Mouse (Mus musculus) layer of hippocampus, adult 9-11 months (tissue): Measurements from ENCODE around the gene Slc35e2.

Experiments used
- DNase-seq: peaks from one replicate; pipeline ENCODE4 v3.0.0; 2022

The Slc35e2 gene

DNA sequence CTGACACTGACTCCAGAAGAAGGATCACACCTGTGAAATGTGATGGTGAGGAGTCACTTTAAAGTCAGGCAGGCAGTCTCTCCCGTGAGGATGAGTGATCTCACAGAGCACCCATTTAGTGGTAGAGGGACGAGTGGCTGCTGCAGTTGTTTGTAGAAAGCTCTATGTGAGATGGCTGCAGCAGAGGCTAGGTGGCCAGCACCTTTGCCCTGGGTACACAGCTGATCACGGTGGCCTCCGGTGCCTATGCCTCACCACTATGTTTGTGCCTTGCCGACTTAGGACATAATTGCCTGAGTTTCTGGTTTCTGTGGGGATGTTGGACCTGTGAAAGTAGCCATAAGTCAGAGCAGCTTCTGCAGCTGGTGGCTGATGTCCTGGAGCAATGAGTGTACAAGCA, 23.5 kb upstream of the Slc35e2 start:
- no peak for DNase-seq

DNA sequence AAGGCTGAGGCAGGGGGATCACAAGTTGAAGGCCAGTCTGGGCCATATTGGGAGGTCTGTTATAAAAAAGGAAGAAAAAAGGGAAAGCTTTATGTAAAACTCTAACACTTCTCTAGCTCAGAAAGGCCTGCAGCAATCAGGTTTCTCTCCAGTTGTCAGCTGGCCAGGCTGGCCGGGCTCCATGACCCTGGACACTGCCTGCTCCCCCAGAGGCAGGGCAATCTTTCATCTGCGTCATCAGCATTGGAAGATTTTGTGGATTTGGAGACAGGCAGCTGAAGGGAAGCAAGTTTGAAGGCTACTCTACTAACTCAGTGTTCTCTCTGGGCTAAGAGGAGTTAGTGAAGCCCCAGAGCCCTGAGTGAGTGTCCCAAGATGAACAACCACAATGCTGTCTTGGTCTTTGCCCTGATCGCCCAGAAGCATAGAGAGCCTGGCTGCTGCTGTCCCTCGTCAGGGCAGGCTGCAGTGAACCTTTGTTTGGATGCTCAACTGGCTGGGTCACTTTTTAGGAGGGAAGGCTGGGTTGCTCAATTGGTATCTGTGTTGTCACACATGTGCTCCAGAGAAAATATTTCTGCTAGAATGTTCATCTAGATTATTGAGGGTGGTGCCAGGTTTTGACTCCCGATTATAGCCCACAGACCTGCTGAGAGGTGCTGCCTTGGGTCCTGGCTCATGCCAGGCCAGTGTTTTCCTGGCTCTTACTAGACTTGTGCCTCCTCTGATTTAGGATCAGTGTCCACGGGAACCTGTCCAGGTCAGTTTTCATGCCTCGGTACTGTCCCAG, 22.7 kb upstream of the Slc35e2 start:
- no peak for DNase-seq

DNA sequence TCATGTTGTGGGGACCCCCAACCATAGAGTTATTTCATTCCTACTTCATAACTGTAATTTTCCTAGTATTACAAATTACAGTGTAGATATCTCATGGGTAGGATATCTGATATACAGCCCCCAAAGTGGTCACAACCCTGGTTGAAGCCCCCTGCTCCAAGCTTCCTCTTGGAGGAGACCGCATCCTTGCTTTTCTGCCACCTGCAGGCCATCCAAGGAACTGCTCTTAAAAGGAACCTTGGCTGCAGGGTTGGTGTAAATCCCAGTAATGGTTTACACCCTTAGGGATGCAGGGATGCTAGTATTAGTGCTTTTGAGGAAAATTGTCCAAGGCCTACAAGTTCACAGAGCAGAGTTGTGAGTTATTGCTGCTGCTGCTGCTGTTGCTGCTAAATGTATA, 20.8 kb upstream of the Slc35e2 start:
- no peak for DNase-seq

DNA sequence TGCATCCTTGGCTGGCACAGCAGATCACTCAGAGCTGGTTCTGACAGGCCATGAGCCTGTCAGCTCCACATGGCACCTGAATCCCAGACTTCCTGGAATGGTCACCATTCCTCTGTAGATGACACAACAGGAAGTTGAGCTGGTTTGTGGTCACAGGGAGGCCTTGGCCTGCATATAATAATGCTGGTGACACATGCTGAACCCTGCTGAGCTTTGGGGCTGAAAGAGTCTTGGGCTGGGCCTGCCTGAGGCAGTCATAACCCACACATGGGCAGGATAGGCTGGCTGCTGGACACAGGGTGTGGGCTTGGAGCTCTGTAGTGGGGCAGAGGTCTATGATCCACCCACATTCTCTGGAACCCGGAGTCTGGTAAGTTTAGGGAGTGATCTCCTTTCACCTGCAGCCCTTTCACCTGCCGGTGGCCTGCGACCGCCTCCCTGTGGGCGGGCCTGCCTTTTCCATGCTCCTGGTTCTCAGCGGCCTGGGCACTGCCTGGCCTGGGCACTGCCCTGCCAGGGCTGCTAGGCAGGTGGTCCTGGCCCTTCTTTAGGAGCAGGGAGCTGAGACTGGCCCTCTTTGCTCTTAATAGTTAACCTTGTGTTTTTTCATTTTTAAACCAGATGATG, 18.8 kb upstream of the Slc35e2 start:
- DNase-seq = no peak

DNA sequence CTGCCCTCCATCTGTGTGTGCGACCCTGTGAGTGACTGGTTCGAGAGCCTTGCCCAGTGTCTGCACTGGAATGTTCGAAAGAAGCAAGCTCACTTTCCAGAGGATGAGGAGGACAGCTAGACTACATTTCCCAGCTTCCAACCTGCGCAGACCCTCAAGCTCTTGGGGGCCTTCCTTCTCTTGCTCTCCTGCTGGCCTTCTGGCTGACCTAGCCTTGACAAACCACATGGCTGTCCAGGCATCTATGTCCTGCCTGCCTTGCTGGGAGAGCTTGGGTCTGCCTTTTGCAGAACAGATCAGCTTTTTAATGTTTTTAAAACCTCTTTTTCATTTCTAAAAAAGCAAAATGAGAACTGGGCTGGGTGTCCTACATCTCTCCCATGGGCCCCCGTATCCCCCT, 11.9 kb upstream of the Slc35e2 start:
- no peak for DNase-seq

DNA sequence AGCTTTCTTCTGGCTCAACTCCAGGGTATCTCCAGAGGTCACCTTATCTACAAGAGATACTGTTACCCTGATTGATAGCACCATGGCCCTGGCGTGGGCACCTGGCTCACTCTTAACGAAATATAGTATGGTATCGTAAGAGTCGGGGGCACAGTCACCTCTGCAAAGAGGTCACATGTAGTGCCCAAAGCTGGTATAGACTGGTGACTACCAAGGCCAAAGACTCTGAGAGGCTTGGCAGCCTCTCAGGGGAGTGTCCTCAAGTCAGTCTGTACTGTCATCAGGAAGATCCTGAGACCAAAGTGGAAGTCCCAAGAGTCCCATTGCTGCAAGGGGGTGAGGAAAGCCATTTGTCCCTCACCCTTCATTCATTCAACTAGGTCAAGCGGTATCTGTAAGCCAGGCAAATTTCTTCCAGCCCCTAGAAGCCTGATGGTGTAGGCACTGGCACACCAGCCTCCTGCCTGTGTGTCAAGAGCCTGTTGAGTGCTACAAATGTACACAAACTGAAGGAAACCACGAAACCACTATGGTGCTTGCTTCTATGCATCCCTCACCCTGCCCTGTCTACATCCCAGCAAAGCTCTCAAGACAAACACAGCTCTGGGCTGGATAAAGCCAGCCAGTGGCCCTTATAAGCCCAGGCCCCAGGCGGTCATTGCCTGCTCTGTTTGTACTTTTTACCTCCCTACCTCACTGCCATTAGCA, 10.1 kb upstream of the Slc35e2 start:
- DNase-seq = no peak

DNA sequence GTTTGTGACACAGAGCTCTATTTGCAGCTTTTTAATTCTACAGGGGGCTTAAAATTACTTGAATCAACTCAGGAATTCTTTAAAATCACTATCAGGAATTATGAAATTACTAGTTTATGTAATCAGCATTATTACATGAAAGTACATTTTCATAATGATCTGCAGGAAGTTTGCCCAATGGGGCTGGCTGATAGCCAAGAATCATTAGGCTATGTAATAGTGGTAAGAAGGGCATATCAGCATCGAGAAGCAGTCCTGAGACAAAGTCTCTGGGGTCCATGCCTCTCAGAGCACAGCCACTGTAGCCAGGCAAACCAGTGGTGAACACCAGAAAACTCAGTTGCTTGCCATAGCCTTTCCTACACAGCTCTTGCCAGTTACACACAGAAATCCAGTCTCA, 7.4 kb upstream of the Slc35e2 start:
- DNase-seq = no peak

DNA sequence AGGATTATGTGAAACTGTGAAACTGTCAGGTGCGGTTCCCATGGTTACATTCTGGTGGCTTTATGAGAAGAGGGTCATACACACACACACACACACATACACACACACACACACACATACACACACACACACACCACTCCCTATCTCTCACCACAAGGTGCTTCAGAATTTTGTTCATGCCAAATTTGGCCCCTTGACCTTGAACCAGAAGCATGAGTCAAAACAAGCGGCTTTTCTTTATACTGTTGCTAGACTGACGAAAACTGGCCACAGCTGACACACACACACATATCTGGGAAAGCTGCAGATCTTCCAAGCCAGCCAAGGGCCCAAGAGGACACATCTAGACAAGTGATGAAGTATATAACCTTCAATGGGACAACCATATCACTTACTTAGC, 5.4 kb upstream of the Slc35e2 start:
- no peak for DNase-seq

DNA sequence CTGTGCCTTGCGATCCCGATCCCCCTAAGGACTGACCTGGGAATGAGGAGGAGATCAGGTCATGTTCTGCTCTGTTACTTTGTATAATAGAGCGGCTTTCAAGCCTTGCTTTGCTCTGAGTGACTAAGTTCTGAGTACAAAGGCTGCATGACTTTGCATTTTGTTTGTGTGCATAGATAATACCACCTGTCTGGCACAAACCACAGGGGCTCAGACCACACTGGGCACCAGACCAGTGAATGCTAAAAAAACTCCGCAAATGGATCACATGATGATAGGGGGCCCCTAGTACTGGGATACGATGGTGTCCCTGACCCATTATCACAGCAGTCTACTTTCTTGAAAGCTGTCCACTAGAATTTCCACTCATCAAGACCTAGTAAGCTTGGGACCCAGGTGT, 4.6 kb upstream of the Slc35e2 start:
- DNase-seq = no peak

DNA sequence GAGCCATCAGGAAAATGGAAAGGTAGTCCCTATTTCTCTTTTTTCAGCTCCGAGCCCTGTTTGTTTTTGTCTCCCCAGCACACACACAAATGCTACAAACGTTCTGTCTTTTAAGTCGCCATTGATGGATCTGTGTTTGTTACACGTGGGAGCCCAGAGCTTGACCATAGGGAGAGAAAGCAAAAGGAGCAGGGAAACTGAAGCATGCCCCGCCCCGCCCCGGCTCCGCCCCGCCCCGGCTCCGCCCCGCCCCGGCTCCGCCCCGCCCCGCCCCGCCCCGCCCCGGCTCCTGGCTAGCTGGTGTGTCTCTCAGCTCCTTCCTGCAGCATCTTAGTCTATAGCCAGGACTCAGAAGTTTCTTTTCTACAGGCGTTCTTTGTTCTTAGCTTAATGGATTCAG, 2.7 kb upstream of the Slc35e2 start:
- DNase-seq = no peak

DNA sequence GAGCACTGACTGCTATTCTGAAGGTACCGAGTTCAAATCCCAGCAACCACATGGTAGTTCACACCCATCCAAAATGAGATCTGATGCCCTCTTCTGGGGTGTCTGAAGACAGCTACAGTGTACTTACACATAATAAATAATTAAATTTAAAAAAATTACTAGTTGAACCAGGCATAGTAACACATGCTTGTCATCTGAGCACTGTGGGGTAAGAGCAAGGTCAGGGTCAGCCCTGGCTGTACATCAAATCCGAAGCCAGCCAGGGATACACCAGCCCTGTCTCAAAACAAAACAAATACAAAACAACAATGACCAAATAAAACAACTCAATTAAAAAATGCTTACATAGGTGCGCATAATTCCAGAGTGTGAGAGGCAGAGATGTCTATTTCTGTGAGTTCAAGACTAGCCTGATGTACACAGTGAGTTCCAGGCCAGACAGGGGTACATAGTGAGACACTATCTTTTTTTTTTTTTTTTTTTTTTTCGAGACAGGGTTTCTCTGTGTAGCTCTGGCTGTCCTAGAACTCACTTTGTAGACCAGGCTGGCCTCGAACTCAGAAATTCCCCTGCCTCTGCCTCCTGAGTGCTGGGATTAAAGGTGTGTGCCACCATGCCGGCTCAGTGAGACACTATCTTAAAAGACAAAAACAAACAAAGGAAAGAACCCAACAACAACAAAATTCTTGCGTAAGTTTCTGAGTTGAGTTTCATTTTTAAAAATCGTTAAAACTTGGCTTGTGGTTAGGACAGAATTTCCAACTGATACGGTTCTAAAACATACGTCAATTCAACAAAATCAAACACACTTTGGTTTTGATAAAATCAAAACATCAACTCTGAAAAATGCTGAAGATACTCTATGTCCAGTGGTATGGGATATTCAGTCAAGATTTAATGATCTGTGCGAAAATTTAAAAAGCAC, 1.1 kb upstream of the Slc35e2 start:
- no peak for DNase-seq

DNA sequence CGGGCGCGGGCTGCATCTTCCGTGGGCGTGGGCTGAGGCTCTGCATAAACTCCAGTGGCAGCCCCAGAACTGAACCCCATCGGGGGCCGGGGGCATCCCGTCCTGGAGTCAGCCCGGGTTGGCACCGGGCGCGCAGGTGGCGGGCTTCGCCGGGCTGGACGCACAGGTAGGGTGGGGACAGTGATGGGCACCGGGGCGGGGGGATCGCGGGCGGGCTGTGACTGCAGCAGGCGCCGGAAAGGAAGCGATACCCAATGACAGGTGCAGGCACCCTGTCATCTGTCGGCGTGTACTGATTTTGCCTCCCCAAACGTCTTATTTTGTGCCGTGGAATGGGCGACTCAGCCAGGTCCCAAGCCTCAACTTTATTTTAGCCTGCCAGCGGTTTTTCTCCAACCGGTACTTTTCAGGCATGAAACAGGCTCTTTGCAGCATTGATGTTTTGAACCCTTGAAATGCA, 811 bp downstream of the Slc35e2 start:
- DNase-seq = no peak

DNA sequence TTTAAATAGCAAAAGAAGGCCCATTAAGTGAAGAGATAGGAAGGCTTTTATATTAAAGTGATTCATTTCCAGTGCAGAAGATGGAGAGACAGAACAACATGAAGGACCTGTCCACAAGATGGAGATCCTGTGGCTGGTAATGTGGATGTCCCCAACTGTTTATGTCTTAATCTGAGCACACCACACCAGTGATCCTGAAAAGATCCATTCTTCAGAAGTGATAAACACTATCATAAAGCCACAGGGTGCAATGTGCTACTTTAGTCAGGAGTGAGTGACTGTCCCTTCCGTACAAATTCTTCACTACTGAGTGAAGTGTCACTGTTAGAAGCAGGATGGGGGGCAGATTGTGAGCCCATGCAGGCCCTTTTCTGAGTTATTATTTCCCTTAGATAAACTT, 1.5 kb downstream of the Slc35e2 start:
- no peak for DNase-seq

DNA sequence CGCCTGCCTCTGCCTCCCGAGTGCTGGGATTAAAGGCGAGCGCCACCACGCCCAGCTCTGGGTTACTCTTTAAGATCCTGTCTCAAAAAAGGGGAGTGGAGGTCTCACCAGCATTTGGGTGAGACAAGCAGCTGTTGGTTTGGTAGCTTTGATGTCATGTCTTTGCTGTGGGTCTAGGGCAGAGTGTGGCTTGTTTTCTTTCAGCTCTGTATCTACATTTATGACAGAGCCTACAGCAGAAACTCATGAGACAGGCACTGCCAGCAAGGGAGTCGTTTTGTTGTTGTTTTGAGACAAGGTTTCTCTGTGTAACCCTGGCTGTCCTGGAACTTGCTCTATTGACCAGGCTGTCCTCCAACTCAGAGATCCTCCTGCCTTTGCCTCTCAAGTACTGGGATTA, 2.6 kb downstream of the Slc35e2 start:
- DNase-seq = no peak

DNA sequence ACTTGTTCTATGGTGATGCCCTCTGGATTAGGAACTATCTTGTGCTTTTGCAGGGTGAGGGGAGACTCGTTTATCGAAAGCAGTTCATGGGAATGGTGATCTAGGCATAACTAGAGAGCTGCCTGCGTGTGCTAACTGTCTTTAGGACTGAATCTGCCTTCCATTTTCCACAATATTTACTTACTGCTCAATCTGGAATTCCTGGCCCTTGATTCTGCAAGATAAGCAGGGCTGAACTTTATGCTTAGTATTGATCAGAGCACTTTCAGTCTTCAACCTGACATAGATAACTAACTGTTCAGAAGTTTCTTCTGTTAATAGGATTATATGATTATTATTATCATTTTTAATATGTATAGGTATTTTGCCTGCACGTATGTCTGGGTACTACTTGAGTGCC, 3.9 kb downstream of the Slc35e2 start:
- DNase-seq = no peak

DNA sequence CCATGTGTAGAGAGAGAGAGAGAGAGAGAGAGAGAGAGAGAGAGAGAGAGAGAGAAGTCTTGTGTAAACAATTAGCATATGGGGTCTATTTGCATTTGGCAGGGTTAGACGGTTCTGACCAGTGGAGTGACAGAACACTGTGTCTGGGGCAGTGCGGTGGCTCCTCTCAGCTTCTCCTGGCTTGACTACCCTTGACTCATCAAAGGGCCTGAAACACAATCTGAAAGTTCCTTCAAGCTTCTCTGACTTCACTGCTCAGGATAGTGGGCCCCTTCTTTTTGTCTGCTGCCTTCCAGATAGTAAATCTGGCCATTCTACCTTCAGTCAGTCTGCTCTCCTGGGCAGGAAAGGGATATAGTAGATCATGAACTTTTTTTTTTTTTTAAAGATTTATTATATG, 5.6 kb downstream of the Slc35e2 start:
- DNase-seq = no peak

DNA sequence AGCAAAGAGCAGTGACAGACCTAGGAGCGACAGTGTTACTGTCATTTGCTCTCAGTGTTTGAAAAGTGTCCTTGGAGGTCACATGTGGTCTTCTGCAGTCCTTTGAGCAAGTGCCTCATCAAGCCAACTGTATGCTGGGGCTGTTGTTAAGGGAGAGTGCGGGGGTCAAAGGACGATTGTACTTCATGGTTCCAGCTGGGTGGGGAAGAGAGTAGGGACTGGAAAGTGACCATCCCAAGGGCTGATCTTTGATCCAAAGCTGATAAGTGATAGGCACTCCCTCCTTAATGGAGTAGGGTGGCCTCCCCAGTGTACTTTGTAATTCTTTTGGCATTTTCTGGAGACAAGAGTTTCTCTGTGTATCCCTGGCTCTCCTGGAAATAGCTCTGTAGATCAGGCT, 10.6 kb downstream of the Slc35e2 start:
- no peak for DNase-seq

DNA sequence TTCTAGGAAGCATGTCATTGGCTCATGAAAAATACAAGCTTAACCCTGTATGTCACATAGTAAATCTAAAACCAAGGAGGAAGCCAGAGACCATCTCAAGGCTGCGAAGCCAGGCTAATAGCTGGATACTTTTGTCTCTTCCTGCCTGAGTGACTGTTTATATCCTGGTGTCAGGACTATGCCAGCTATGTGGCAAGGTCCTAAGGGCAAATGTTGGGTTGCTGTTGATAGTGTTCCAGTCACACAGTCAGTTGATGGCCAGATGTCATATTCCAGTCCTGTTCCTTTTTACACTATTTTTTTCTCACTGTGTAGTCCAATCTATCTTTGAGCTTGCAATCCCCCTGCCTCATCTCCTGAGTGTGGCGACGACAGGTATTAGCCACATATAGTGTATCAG, 12.0 kb downstream of the Slc35e2 start:
- DNase-seq = no peak

DNA sequence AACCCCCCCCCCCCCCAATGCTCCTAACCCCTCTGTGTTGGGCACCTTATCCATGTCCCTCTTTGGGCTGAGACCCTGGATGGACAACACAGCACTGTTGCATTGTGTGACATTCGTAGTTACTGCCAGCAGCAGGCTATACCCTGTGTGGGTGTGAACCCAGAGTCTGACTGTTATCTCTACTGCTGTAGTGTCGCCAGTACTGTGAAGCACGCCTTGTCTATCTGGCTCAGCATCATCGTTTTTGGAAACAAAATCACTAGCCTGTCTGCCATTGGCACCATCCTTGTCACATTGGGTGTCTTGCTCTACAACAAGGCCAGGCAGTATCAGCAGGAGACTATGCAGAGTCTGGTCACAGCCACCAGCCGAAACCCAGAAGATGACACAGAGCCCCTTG, 17.1 kb downstream of the Slc35e2 start:
- peak; percentile 23 for DNase-seq

DNA sequence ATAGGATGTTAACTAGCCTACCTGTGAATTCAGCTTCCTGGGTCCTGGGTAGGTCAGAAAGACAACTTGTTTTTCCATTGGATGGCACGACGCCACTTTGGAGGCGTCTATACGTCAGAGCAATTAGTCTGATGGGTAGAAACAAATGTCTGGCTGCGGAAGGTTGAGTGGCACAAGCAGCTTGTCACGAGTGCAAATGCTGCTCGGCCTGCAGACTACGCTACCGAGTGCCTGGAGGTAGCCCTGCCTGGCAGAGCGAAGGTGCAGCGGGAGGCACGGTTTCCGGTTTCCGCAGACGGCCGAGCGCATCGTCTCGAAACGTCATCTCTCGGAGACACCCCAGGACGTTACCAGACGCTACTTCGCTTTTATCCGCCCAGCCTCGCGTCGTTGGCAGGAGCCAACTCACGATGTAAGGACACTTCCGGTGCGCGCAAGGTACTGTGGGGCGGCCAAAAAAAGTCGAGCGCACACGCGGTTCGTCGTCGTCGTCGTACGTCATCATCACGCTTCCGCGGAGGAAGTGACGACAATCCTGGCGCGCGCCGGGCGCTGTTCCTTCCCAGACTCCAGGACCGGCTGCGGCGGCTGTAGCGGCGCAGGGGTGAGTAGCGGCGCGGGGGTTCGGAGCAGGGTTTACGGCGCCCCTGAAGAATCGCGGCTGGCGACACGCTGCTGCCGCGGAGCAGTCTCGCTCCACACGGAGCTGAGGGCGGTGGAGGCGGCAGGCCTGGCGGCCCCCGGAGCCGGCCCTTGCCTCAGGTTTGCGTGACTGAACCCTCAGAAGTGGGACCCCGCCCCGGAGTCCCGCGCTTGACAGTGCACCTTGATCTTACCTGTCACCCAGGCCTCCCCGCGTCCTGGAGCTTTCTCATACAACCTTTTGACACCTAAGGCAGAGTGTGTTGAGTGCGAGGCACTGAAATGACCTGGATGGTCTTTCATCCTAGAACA, 23.4 kb downstream of the Slc35e2 start, which contains the start of gene Cdk11b:
Cdk11b (plus strand) TSS at position 517 of the 954 bp plus-strand sequence.
- peak; percentile 98 for DNase-seq

DNA sequence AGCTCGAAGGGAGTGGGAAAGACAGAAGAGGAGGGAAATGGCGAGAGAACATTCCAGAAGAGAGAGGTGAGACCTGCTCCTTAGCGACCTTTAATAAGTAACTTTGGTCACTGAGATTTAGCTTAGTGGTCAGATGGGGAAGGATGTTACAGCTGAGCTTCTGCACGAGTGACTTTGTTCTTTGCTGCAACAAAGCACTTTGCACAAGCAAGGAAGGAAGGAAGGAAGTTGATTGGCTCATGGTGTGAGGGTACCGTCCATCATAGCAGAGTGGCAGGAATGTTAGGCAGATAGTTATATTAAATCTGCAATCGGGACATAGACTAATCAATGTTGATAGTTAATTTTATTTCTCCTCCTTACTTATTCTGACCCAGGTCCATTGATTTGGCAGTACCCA, 29.1 kb downstream of the Slc35e2 start:
- no peak for DNase-seq
